Mouse (Mus musculus): Measurements from ENCODE around the gene Trub1.

Trub1 gene

DNA sequence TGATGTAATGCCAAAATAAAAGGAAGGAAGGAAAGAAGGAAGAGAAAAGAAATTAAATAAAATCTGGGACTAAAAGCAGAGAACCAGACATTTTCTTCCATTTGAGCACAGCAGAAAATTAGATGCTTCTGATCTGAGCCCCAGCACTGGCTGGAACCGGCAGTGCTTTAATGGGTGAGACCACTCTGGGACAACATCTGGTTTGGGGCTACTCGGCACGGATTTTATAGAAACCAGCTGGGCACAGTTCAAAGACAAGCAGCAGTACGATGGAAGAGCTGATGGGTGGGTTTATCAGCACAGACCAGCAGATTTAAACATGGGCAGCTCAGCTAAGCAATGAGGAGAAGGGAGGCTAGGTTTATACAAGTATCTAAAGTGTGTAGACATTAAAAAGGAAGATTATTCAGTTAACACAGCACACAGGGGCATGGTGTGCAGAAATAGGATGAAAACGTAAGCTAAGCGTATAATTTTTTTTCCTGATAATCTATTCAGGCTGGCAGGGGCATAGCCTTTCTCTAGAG, 46.2 kb downstream of the Trub1 start:
- no peak for DNase-seq

GRCm38 (mm10) chr19:57500254-57500653, 47.5 kb downstream of the Trub1 start:
- no peak for DNase-seq

DNA sequence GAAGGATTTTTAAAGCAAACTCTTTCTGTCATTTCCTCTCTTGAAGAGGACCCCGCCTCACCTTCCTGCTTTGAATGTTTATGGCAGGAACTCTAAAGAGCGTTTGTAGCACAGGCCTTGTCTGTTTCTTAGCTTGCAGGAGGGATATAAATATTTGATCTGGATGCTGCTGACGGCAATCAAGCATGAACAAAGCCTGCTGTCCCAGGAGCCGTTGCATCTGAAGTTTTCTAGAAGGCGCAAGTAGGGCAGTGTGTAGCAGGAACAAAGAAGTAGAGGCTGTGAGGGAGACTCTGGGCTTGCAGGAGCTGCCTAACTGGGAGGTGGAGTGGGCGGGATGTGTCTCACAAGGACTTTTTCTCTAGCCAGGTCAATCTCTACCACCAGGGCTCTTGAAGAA, 50.4 kb downstream of the Trub1 start:
- no peak for DNase-seq

- DNase-seq = no peak
Measured at GRCm38 (mm10) chr19:57505048-57505932, 52.6 kb downstream of the Trub1 start.

DNA sequence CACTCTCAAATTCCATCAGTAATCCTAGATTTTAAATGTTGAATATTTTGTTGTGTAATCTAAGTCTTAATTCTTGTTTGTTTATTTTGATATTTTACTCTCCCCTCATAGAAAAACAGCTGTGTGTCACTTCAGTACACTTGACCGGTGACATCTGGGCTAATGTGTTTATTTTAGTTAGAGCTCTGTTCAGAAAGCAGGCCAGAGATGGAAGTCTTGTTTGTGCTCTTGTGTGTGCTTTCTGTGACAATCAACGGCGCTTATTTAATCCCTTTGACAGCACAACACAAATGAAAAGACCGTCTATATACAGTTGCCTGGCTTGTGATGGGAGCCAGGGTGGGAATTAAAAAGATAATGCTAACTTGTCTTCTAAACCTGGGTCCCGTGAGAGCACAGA, 53.9 kb downstream of the Trub1 start:
- peak in 1 of 2 experiments; percentile 32 for DNase-seq

DNA sequence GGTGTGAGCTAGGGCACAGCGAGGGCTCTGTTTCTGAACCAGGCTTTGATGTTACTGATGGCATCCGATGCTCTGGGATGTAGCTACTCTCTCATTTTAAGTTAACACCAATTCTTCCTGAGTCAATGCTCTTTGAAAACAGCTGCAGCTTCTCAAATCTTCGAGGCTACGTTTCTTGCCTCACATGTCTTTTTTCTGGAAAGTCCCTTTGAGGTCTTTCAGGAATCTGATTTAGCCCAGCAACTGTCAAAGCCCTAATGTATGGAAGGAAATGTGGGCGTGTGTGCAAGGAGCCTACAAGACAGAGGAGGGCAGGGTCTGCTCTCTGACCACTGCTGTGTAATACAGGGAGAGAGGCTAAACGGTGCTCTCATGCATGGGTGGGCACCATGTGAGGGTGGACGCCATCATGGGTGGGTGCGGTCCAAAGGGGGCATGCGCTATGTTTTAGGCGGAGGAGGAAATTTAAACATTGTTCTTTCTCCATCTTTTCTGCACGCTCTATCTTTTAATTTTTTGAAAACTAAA, 55.6 kb downstream of the Trub1 start:
- no peak for DNase-seq

DNA sequence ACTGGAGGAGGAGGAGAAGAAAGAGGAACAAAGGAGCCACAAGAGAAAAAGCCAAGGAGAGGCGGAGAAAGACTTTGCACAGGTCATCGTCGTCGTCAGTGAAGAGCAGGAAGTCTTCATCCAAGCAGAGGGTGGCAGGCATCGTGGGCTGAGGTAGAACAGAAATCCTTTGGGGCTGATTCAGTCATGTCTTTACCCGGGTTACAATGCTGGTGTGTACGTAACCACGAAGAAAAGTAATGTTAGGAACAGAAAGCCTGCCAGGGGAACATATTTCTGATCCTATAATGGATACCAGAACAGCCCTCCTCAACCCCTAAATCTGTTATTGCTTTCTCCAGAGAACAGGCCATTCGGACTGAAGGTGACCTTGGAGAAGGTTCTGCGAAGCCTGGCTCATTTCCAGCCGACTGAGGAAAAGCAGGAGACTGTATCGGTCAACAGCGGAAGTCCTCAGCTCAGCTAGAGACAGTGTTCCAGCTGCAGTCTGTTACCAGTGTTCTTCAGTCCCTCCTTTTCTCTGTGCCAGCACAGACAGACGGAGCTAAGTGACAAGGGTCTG, 57.1 kb downstream of the Trub1 start:
- DNase-seq = peak; percentile 57 to 72

DNA sequence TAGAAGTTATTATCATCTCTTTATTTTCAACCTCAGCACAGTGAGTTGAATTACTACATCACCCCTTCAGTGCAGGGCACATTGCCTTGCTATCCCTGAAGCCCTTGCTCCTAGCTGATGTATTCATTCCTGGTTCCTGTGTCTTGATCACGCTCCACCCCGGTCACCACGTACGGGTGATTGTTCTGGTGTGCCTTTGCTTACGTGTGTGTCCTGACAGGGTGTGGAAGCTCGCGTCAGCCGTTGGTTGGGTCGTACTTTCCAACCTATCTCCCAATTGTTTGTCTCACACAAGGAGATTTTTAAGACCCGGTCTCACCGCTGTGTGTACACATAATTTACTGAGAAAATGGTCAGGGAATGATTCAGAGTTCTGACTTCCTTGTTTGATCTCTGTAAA, 58.1 kb downstream of the Trub1 start:
- DNase-seq = no peak

DNA sequence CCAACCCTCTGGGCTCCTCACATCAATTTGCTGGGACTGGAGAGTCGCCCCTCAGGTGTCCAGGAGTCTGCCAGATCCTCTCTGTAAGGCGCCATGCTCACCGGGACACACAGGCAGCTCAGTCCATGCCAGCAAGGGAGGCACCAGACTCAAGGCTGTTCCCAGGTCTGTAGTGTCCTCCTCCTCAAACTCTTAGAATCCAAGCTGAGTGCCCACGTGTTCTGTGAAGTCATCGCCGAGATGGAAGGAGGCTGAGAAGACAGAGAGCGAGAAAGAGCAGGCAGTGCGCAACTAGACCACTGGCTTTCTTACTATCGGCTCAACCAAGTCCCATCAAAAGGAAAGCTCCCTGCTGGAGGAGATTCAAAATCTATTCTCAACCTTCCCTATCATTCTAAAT, 60.4 kb downstream of the Trub1 start:
- no peak for DNase-seq

- DNase-seq = no peak
Measured at GRCm38 (mm10) chr19:57521721-57522120, 69.0 kb downstream of the Trub1 start.

- DNase-seq = peak in 1 of 2 experiments; percentile 10
Measured at GRCm38 (mm10) chr19:57523363-57523762, 70.7 kb downstream of the Trub1 start.

DNA sequence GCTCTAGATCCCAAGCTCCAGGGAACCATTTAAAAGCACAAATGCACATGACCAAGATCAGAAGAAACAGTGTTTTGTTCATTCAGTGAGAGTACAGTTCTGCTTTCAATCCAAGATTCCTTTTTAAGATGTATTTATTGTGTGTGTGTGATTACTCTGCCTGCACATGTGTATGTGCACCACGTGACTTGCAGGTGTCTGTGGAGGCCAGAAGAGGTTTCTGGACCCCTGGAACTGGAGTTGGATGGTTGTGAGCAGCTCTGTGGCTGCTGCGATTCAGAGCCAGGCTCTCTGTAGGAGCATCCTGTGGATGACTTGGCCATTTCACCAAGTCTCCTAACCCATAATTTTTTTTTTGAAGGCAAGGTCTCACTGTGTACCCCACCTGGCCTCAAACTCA, 73.0 kb downstream of the Trub1 start:
- DNase-seq = no peak

- no peak for DNase-seq
Measured at GRCm38 (mm10) chr19:57530212-57530611, 77.5 kb downstream of the Trub1 start.

DNA sequence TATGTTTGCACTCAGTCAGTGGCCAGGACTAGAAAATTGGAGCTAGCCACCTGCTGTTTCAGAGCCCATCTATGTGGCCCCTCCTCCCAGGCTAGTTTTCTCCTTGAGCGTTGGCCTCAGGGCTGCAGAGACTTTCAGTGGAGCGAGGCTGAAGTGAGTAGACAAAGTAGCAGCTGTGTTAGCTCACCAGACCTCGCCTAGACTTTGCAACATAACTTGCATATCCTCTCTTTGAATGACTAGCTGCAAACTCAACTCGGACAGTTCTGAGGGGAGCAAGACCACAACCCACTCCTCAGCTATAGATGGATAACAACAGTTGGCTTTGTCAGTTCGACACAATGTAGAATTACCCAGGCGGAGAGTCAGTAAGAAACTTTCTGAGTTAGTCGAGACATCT, 81.5 kb downstream of the Trub1 start:
- no peak for DNase-seq

GRCm38 (mm10) chr19:57536512-57536911, 83.8 kb downstream of the Trub1 start:
- DNase-seq = no peak

DNA sequence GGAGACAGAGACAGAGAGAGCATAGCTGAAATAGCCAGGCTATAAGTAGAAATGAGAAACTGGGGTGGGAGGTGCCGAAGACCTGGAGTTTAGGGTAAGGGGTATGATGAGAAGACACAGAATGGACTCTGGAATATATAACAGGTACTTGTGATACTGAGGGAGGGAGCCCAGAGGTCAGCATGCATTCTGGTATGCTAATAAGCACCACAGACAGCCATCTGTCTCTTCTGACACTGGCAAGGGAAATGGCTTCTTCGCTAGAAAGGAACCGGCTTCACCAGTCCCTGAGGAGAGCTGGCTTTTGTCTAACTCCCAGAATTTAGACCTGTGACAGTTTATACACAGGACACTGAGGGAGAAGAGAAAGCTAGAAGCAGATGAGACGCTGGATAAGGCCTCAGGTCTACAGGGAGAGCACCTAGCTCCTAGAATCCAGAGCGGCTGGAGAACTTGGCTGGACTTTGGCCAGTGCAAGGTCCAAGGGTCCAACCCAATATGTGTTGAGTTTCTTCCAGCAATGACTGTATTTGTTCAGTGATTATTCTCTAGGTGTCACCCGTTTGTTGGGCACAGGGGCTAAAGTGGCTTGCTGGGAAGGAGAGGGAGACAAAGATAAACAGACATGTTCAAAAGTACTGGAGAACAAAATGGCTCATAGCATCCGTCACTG, 84.9 kb downstream of the Trub1 start:
- DNase-seq = peak; percentile 71 to 85

GRCm38 (mm10) chr19:57540118-57540517, 87.4 kb downstream of the Trub1 start:
- DNase-seq = peak in 1 of 2 experiments; percentile 51
